ENCODE assay signal across 8 mouse cellular contexts in genomic region chr1:181210147-181210546, GRCm38 (mm10). TPM values are rescaled to one million over a fixed set of nuclear protein-coding genes. Genes with fewer than 3 reads are reported as not detected.
DNase-seq lines count a peak whose midpoint lies in the region; ATAC-seq and TF ChIP-seq lines count a peak whose summit lies in the region.

No protein-coding gene starts in this region.

- no peak for TF ChIP-seq POLR2A in cerebellum, adult 2 months (IDR thresholded peaks at IDR 0.05; ENCODE audit: borderline replicate concordance, insufficient read depth, low read length)
- no peak for TF ChIP-seq POLR2A in thymus, adult 2 months (IDR thresholded peaks at IDR 0.05; ENCODE audit: control insufficient read depth, extremely low read depth, insufficient read depth, low read length, poor library complexity)

- H3K27ac ChIP-seq in cerebellum, adult 2 months (ENCODE audit: insufficient read depth, low read length): no peak overlapping the region
- no peak overlapping the region; the same call in 1 of the 2 replicates for H3K27ac ChIP-seq in thymus, adult 2 months (ENCODE audit: control insufficient read depth, insufficient read depth, low read length)
- 0 out of 2 replicates have a peak overlapping the region, but pooled peaks have one; percentile 92 for H3K27ac ChIP-seq in limb, embryonic 13.5 days
- peak overlapping the region; percentile 95 for H3K27ac ChIP-seq in stomach, embryonic 16.5 days (ENCODE audit: low read length)

- peak overlapping the region; percentile 77 for H3K4me2 ChIP-seq in limb, embryonic 13.5 days (replicated peaks)
- peak overlapping the region; percentile 68 for H3K4me2 ChIP-seq in stomach, embryonic 16.5 days (ENCODE audit: low read depth, low read length)

- peak in 1 of 2 experiments; percentile 17 for DNase-seq in cerebellum, adult 2 months
- no peak for DNase-seq in cerebellum, postnatal 4 days (ENCODE audit: low spot score in 2 of 2)
- DNase-seq in thymus, adult 2 months: no peak
- no peak for DNase-seq in thymus, postnatal 10 days (ENCODE audit: low spot score in 2 of 2)
- no peak for DNase-seq in adrenal gland, postnatal 36 days
- no peak for DNase-seq in embryo, embryonic 10 days (ENCODE audit: low spot score)

- TF ChIP-seq CTCF in cerebellum, adult 2 months (IDR thresholded peaks at IDR 0.05; ENCODE audit: borderline replicate concordance, insufficient read depth, low read depth, low read length): no peak
- TF ChIP-seq CTCF in thymus, adult 2 months (IDR thresholded peaks at IDR 0.05; ENCODE audit: borderline replicate concordance, control insufficient read depth, extremely low read depth, insufficient read depth, low read length, poor library complexity): no peak

- H3K9me3 ChIP-seq in limb, embryonic 13.5 days: no peaks in the 10 kb centered on the region
- no peaks in the 10 kb centered on the region for H3K9me3 ChIP-seq in stomach, embryonic 16.5 days (replicated peaks; ENCODE audit: control insufficient read depth, low read length)

- WGBS in cerebellum, adult 2 months: 13% methylated on average over 4 of the region's 4 CpGs
- 9% methylated on average over 4 of the region's 4 CpGs for WGBS in thymus, adult 2 months
- WGBS in limb, embryonic 13.5 days: 17% methylated on average over 4 of the region's 4 CpGs
- 8% methylated on average over 4 of the region's 4 CpGs for WGBS in stomach, embryonic 16.5 days

- H3K27me3 ChIP-seq in cerebellum, adult 2 months (ENCODE audit: control insufficient read depth, insufficient read depth, low read length): no peaks in the 10 kb centered on the region
- no peaks in the 10 kb centered on the region for H3K27me3 ChIP-seq in thymus, adult 2 months (ENCODE audit: control insufficient read depth, insufficient read depth, low read length)
- no peaks in the 10 kb centered on the region for H3K27me3 ChIP-seq in limb, embryonic 13.5 days
- no peaks in the 10 kb centered on the region for H3K27me3 ChIP-seq in stomach, embryonic 16.5 days (ENCODE audit: control insufficient read depth, insufficient read depth, low read length)

- no peaks in the 10 kb centered on the region for H3K4me1 ChIP-seq in cerebellum, adult 2 months (ENCODE audit: control insufficient read depth, insufficient read depth, low read length)
- H3K4me1 ChIP-seq in thymus, adult 2 months (replicated peaks; ENCODE audit: control insufficient read depth, insufficient read depth, low read length): peaks cover 12% of the 10 kb centered on the region
- peaks cover 25% of the 10 kb centered on the region for H3K4me1 ChIP-seq in limb, embryonic 13.5 days
- peaks cover 16% of the 10 kb centered on the region for H3K4me1 ChIP-seq in stomach, embryonic 16.5 days (ENCODE audit: control insufficient read depth, insufficient read depth, low read length)

- H3K4me3 ChIP-seq in cerebellum, adult 2 months (replicated peaks; ENCODE audit: insufficient read depth, low read depth, low read length): peak overlapping the region; percentile 88
- H3K4me3 ChIP-seq in thymus, adult 2 months (ENCODE audit: control insufficient read depth, insufficient read depth, low read length): peak overlapping the region; percentile 98
- H3K4me3 ChIP-seq in limb, embryonic 13.5 days: peak overlapping the region; percentile 100
- peak overlapping the region; percentile 70 for H3K4me3 ChIP-seq in stomach, embryonic 16.5 days (replicated peaks; ENCODE audit: low read length)

- no peak for ATAC-seq in limb, embryonic 13.5 days (ENCODE audit: low FRiP score, low read depth)
- ATAC-seq in stomach, embryonic 16.5 days (ENCODE audit: insufficient read depth, low FRiP score): no peak

- H3K36me3 ChIP-seq in thymus, adult 2 months (ENCODE audit: control insufficient read depth, insufficient read depth, low read length): peaks cover 17% of the 10 kb centered on the region
- peaks cover 25% of the 10 kb centered on the region for H3K36me3 ChIP-seq in limb, embryonic 13.5 days
- no peaks in the 10 kb centered on the region for H3K36me3 ChIP-seq in stomach, embryonic 16.5 days (ENCODE audit: control insufficient read depth, insufficient read depth, low read length)

- H3K9ac ChIP-seq in limb, embryonic 13.5 days: peak overlapping the region; percentile 98
- H3K9ac ChIP-seq in stomach, embryonic 16.5 days (ENCODE audit: low read length): peak overlapping the region; percentile 99

RNA-seq across cellular contexts. Expression of gene Wdr26, which starts 1.7 kb away (rescaled TPM):
- polyA plus RNA-seq in cerebellum, adult 2 months (2012; rRNA removed): 47.0 and 47.8 TPM in 2 replicates
- polyA plus RNA-seq in thymus, adult 2 months (2012; rRNA removed): 62.4 and 74.9 TPM in 2 replicates
- polyA plus RNA-seq in limb, embryonic 13.5 days (2015; fragmentation: Nextera tagmentation; extraction: Ambion mirVana): 40.5 and 44.4 TPM in 2 replicates
- 24.7 and 25.9 TPM in 2 replicates for polyA plus RNA-seq in stomach, embryonic 16.5 days (2015; fragmentation: Nextera tagmentation; extraction: Ambion mirVana)
- 100 to 1,000 TPM; 139 to 142 TPM for total RNA-seq in adrenal gland, postnatal 36 days (2021)

Comparison
In these comparisons a context has a peak if more than half of its experiments do, and no peak if none do; other contexts are left out.
1. H3K27ac ChIP-seq: peak in limb, embryonic 13.5 days (single experiment) and stomach, embryonic 16.5 days (single experiment); none in cerebellum, adult 2 months (single experiment) and thymus, adult 2 months (single experiment).
2. Peak in every context shown above with its lines, with median percentiles within 50 percentile points of each other: H3K4me3 ChIP-seq.